Mouse (Mus musculus): ENCODE measurements around the gene Pi4ka. TPM values are rescaled to one million over a fixed set of nuclear protein-coding genes. Genes with fewer than 3 reads are reported as not detected.
A peak's percentile ranks its signal among the peaks of the same experiment; 100 is the strongest.

Pi4ka gene
- polyA plus RNA-seq, 2 experiments, result 36.5 to 62.3 TPM

DNA sequence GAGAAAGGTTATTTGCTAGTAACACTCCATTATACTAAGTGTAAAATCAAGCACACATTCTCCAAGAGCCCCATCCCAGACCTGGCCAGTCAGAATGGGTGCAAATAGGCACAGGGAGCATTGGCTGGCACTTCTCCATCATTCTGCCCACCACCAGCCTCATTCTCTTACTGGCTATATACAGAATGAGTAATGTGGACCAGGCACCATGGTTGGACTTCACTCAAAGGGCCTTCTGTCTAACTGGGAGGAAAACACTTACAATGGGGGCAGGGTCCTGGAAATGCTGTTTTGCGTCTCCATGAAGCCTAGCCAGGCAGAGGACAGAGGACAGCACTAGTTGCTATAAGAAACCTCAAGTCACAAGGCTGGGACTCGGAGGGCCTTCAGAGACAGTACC is 80.0 kb downstream of the Pi4ka start:
- H3K9me3 ChIP-seq (ENCODE audit: control insufficient read depth, low read length), result no peaks in the 10 kb centered on the region
- H3K4me3 ChIP-seq (replicated peaks; ENCODE audit: low read length), result no peak overlapping the region
- ATAC-seq (ENCODE audit: low FRiP score, low read depth) (no peak), DNase-seq (ENCODE audit: low spot score) (no peak)
- H3K4me2 ChIP-seq (replicated peaks; ENCODE audit: low read depth, low read length, severe bottlenecking), result no peak overlapping the region
- H3K36me3 ChIP-seq (ENCODE audit: control insufficient read depth, insufficient read depth, low read length), result peaks cover 36% of the 10 kb centered on the region
- 74% methylated on average over 2 of the region's 2 CpGs for WGBS
- no peak overlapping the region for H3K9ac ChIP-seq (ENCODE audit: low read depth, low read length, severe bottlenecking)
- H3K27ac ChIP-seq (replicated peaks; ENCODE audit: low read depth, low read length), result no peak overlapping the region
- no peak for TF ChIP-seq POLR2A (IDR thresholded peaks at IDR 0.05; ENCODE audit: borderline replicate concordance, extremely low read depth, insufficient read depth, insufficient read length)
- no peaks in the 10 kb centered on the region for H3K4me1 ChIP-seq (ENCODE audit: control insufficient read depth, insufficient read depth, low read length)
- H3K27me3 ChIP-seq (ENCODE audit: control insufficient read depth, insufficient read depth, low read length), result no peaks in the 10 kb centered on the region

DNA sequence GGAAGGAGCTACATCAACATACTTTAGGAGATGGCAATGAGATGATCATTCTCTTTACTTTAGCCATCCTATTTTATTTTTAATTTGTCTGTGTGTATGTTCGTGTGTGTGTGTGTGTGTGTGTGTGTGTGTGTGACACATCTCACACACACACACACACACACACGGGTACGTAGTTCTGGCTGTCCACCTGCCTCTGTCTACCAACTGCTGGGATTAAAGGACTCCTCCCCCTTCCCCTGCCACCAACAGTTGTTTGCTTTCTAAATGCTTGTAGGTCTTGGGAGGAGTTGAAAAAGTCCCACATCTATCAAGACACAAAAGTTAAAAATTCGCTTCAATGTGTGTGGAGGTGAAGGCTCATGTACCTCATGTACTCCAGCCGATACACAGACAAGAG is 81.4 kb downstream of the Pi4ka start:
- Histone ChIP-seq H3K36me3 (ENCODE audit: control insufficient read depth, insufficient read depth, low read length) (peaks cover 36% of the 10 kb centered on the region), H3K4me1 (ENCODE audit: control insufficient read depth, insufficient read depth, low read length) (no peaks in the 10 kb centered on the region), H3K4me3 (replicated peaks; ENCODE audit: low read length) (no peak overlapping the region), H3K27me3 (ENCODE audit: control insufficient read depth, insufficient read depth, low read length) (no peaks in the 10 kb centered on the region), H3K9me3 (ENCODE audit: control insufficient read depth, low read length) (no peaks in the 10 kb centered on the region), H3K27ac (replicated peaks; ENCODE audit: low read depth, low read length) (no peak overlapping the region), H3K9ac (ENCODE audit: low read depth, low read length, severe bottlenecking) (no peak overlapping the region), H3K4me2 (replicated peaks; ENCODE audit: low read depth, low read length, severe bottlenecking) (no peak overlapping the region)
- TF ChIP-seq POLR2A (IDR thresholded peaks at IDR 0.05; ENCODE audit: borderline replicate concordance, extremely low read depth, insufficient read depth, insufficient read length), result no peak
- WGBS, result 87% methylated on average over 5 of the region's 5 CpGs
- DNase-seq (ENCODE audit: low spot score) (no peak), ATAC-seq (ENCODE audit: low FRiP score, low read depth) (no peak)

- no peak overlapping the region for H3K4me3 ChIP-seq (replicated peaks; ENCODE audit: low read length)
- H3K27me3 ChIP-seq (ENCODE audit: control insufficient read depth, insufficient read depth, low read length), result no peaks in the 10 kb centered on the region
- peak; percentile 28 for DNase-seq (ENCODE audit: low spot score)
- H3K4me1 ChIP-seq (ENCODE audit: control insufficient read depth, insufficient read depth, low read length), result no peaks in the 10 kb centered on the region
- no peak for TF ChIP-seq POLR2A (IDR thresholded peaks at IDR 0.05; ENCODE audit: borderline replicate concordance, extremely low read depth, insufficient read depth, insufficient read length)
- WGBS, result 66% methylated on average over 5 of the region's 5 CpGs
- H3K9me3 ChIP-seq (ENCODE audit: control insufficient read depth, low read length), result no peaks in the 10 kb centered on the region
- no peak overlapping the region for H3K9ac ChIP-seq (ENCODE audit: low read depth, low read length, severe bottlenecking)
- no peak overlapping the region for H3K27ac ChIP-seq (replicated peaks; ENCODE audit: low read depth, low read length)
- ATAC-seq (ENCODE audit: low FRiP score, low read depth), result no peak
- H3K4me2 ChIP-seq (replicated peaks; ENCODE audit: low read depth, low read length, severe bottlenecking), result no peak overlapping the region
- H3K36me3 ChIP-seq (ENCODE audit: control insufficient read depth, insufficient read depth, low read length), result peaks cover 58% of the 10 kb centered on the region
These were observed 84.6 kb downstream of the Pi4ka start for GRCm38 (mm10) chr16:17321481-17321880.

DNA sequence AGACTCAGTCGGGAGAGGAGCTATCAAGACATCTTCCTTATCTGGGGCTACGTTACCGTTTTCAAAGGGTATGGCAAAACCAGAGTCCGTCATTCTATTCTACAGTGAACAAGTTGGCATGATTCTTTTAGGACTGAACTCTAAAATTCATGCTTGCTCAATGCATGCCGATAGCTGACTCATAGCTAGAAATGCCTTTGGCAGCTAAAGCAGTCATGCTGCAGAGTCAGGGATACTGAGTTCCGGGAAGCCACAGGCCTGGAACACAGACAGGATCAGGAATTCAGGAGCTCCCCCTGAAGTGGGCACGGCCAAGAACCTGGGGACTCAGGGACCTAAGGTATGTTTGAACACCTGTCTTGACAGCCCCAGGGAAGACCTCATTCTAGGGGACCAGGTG is 89.6 kb downstream of the Pi4ka start:
- Histone ChIP-seq H3K36me3 (ENCODE audit: control insufficient read depth, insufficient read depth, low read length) (peaks cover 51% of the 10 kb centered on the region), H3K4me1 (ENCODE audit: control insufficient read depth, insufficient read depth, low read length) (no peaks in the 10 kb centered on the region), H3K4me3 (replicated peaks; ENCODE audit: low read length) (no peak overlapping the region), H3K27ac (replicated peaks; ENCODE audit: low read depth, low read length) (no peak overlapping the region), H3K9ac (ENCODE audit: low read depth, low read length, severe bottlenecking) (no peak overlapping the region), H3K9me3 (ENCODE audit: control insufficient read depth, low read length) (no peaks in the 10 kb centered on the region), H3K4me2 (replicated peaks; ENCODE audit: low read depth, low read length, severe bottlenecking) (no peak overlapping the region), H3K27me3 (ENCODE audit: control insufficient read depth, insufficient read depth, low read length) (no peaks in the 10 kb centered on the region)
- WGBS, result 93% methylated on average over 7 of the region's 7 CpGs
- no peak for TF ChIP-seq POLR2A (IDR thresholded peaks at IDR 0.05; ENCODE audit: borderline replicate concordance, extremely low read depth, insufficient read depth, insufficient read length)
- ATAC-seq (ENCODE audit: low FRiP score, low read depth) (no peak), DNase-seq (ENCODE audit: low spot score) (no peak)

DNA sequence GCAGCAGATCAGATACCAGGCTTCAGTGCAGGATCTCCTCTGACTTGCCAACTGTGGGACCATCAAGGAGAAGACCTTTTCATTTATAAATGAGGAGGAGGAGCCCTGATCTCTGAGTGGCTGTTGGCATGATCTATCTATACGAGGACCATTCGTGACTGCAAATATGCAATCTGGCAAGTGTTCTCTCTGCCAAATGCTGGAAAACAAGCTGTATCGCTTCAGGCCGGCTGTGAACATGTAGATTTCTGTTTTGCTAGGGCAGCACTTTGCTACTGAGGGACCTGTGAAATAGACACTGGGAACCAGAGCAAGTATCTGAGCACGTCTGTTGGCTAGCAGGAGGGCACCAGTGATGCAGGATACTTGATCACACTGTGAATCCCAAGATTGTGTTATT is 93.6 kb downstream of the Pi4ka start:
- H3K27ac ChIP-seq (replicated peaks; ENCODE audit: low read depth, low read length), result no peak overlapping the region
- H3K9ac ChIP-seq (ENCODE audit: low read depth, low read length, severe bottlenecking), result no peak overlapping the region
- H3K4me1 ChIP-seq (ENCODE audit: control insufficient read depth, insufficient read depth, low read length), result no peaks in the 10 kb centered on the region
- no peak overlapping the region for H3K4me3 ChIP-seq (replicated peaks; ENCODE audit: low read length)
- DNase-seq (ENCODE audit: low spot score) (no peak), ATAC-seq (ENCODE audit: low FRiP score, low read depth) (no peak)
- H3K4me2 ChIP-seq (replicated peaks; ENCODE audit: low read depth, low read length, severe bottlenecking), result no peak overlapping the region
- H3K27me3 ChIP-seq (ENCODE audit: control insufficient read depth, insufficient read depth, low read length), result no peaks in the 10 kb centered on the region
- H3K36me3 ChIP-seq (ENCODE audit: control insufficient read depth, insufficient read depth, low read length), result peaks cover 71% of the 10 kb centered on the region
- TF ChIP-seq POLR2A (IDR thresholded peaks at IDR 0.05; ENCODE audit: borderline replicate concordance, extremely low read depth, insufficient read depth, insufficient read length), result no peak
- 89% methylated on average over 5 of the region's 5 CpGs for WGBS
- H3K9me3 ChIP-seq (ENCODE audit: control insufficient read depth, low read length), result no peaks in the 10 kb centered on the region

- whole genome bisulfite sequencing, result 90% methylated on average over 10 of the region's 10 CpGs
- H3K36me3 ChIP-seq (ENCODE audit: control insufficient read depth, insufficient read depth, low read length), result peaks cover 63% of the 10 kb centered on the region
- TF ChIP-seq POLR2A (IDR thresholded peaks at IDR 0.05; ENCODE audit: borderline replicate concordance, extremely low read depth, insufficient read depth, insufficient read length), result no peak
These were observed 97.1 kb downstream of the Pi4ka start for GRCm38 (mm10) chr16:17309036-17309435.

More at GRCm38 (mm10) chr16:17309036-17309435, 97.1 kb downstream of the Pi4ka start:
- Histone ChIP-seq H3K9ac (ENCODE audit: low read depth, low read length, severe bottlenecking) (no peak overlapping the region), H3K4me2 (replicated peaks; ENCODE audit: low read depth, low read length, severe bottlenecking) (no peak overlapping the region), H3K27me3 (ENCODE audit: control insufficient read depth, insufficient read depth, low read length) (no peaks in the 10 kb centered on the region), H3K4me1 (ENCODE audit: control insufficient read depth, insufficient read depth, low read length) (no peaks in the 10 kb centered on the region), H3K4me3 (replicated peaks; ENCODE audit: low read length) (no peak overlapping the region), H3K9me3 (ENCODE audit: control insufficient read depth, low read length) (no peaks in the 10 kb centered on the region), H3K27ac (replicated peaks; ENCODE audit: low read depth, low read length) (no peak overlapping the region)
- DNase-seq (ENCODE audit: low spot score) (no peak), ATAC-seq (ENCODE audit: low FRiP score, low read depth) (no peak)

All from limb, embryonic 14.5 days (tissue).